Mouse (Mus musculus): Measurements from ENCODE around the gene Wdr31.
A peak's percentile ranks its signal among the peaks of the same experiment; 100 is the strongest.

Wdr31 gene

DNA sequence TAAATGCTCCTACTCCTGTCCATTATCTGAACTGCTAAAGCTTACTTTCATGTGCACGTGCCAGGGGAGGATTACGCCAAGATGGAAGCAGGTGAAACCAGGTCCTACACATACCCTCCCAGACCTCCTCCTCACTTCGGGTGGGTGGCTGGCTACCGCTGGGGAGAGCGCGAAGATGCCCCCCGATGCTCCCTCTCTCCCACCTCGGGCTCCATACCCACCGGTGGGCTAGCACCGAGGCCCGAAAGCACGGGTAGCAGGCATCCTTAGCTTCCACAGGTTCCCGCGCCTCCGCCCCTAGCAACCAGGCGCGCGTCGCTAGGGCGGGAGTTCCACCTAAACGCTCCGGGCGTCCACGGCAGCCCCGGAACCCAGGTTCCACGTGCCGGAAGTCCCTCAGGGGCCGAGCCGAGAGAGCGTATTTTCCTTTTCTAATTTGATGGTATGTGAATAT lies at the start of gene Wdr31:
Wdr31 (minus strand) TSS at position 299 of the 454 bp plus-strand sequence.
- peak; percentile 81 to 84 for DNase-seq (ENCODE audit: low spot score in 2 of 2)

DNA sequence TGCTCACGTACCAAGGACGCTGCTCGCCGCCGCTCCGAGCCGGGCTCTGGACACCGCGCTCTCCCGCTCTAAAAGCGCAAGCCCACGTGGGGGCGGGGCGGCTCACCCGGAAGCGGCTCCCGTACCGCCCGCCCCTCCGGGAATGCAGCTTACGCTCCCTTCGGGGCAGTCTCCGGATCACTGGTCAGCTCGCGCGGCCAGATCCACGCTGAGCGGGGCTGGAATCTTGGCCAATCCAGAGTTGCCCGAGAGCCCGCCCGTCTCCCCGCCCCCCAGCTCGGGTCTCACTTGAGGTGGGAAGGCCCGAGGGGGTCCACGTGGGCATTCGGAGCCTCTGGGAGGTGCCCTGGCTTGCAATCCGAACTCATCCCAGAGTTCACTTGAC lies 49.1 kb upstream of the Wdr31 start, which contains the start of gene Alad:
Alad (minus strand) TSS at position 70 of the 385 bp plus-strand sequence.
- DNase-seq (ENCODE audit: low spot score in 2 of 2): peak; percentile 79 to 84

DNA sequence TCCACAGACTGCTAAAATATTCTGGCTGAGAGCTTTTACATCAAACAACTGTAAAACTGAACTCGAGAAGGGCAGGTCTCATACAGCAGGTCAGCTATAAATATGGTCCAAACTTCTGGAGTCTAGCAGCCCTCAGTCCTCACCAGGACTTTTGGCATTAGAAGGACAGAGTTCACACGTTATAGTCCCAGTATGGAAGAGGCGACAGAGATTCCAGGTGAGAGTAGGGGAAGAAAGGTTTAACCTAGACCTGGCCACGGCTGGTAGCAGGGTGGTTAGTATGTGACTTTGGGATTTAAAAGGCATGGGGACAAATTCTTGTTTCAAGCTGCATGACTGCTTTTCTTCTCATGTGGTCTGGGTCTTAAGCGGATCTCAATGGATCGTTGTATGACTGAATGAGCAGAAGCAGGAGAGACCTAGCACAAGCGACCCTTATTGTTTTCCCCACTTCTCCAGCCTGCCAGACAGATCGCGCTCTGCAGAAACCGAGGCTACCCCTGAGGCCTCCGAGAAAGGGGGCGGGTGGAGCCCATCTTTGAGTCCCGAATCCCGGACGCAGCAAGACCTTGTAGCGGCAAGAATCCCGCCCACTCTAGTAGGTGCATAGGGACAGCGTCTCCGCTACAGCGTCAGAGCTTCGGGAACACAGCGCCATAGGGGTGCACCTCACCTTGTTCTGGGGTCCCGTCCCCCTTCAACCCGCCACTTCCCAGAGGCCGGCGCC lies 48.6 kb upstream of the Wdr31 start:
- no peak for DNase-seq (ENCODE audit: low spot score in 2 of 2)

DNA sequence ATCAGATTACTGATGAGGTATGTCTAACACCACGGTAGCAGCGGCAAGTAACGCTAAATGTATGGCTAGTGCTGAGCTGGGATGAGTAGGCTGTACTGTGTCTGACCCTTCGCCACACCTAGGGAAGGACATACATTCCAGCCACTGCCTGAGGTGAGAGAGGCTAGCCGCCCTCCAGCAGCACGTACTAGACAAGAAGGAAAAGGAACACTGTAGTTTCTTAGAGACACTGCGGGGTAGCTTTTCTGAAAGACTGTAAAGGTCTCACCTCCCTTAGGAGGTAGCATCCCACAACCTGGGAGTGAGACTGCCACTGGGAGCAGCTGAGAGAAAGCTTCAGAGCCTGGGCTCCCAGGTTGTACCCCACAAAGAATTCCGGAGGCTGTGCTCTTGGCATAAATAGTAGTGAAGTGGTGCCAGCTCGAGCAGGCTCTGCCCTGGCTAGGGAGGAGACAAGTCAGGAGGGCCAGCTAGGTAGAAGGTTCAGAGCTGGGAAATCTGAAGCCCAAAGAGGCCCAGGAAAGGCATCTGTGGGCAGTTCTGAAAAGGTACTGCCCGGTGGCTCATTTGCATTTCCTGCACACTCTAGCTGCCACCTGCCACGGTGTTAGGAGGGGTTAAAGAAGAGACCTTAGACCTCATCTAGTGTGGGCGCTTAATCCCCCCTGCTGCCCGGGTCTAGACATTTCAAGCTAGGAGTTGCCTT lies 47.9 kb upstream of the Wdr31 start:
- DNase-seq (ENCODE audit: low spot score in 2 of 2): no peak

DNA sequence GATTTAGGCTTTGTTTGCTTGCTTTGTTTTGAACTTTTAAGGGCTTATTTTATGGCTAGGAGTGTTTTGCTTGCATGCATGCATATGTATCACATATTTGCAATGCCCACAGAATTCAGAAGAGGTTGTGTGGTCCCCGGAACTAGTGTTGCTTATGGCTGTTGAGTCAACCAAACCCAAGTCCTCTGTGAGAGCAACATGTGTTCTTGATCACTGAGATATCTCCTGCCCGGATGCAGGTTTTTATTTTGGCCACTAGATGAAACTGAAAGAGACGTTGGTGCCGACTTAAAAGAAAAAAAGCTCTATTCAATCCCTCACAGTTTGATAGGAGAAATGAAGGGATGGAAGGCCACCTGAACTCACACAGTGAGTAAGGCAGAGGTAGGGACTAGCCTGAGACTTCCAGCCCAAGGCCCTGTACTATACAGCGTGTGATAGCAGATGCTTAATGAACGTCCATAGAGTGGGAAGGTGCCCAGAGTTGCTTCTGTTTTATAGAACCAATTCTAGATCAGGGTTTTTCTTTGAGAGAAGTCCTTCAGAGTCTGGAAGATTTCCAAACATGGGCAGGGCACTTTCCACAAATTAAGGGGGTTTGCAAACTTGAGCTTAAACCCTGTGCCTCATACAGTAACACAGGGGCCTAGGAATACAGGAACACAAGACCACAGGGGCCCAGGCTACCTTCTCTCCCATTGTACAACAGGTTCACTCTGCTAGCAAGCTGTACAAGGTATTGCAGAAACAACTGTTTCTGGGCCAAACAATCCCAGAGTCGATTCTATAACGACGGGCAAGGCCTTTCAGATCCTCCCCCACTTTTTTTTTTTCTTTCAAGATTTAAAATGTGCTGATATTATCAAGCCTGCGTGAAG lies 47.1 kb upstream of the Wdr31 start:
- no peak for DNase-seq (ENCODE audit: low spot score in 2 of 2)

DNA sequence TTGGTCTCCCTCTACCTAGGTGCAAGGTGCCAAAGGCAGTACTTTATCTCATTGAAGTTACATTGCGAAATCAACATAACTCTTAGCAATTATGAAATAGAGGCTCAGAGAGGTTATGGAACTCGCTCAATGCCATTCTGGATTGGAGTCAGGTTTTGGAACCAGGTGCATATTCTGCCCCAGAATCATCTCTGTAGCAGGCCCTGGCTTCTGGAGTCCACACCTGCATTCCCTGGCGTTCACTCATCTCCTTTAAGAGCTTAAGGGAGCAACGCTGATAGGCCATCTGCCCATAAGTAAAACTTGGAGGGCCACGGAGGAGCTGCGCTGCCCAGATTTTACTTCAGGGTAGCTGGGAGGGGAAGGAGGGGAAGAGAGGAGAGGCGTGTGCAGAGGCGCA lies 46.4 kb upstream of the Wdr31 start:
- no peak for DNase-seq (ENCODE audit: low spot score in 2 of 2)

DNA sequence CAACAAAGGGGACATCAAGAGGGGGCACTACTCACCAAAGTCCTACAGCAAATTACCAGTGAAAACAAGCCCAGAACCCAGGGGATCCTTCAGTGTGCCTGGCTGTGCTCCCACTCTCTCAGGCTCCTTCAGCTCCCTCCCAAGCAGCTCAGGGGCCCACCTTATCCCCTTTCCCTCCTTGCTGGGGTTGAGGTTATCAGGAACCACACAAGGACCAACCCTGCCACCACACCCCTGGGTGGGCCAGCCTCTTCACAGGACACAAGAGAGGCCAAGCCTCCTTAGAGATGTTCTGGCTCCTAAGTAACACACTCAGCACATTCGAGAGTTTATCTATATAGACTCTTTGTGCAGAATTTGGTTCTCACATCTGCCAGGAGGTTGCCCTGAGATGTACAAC lies 45.9 kb upstream of the Wdr31 start:
- no peak for DNase-seq (ENCODE audit: low spot score in 2 of 2)

DNA sequence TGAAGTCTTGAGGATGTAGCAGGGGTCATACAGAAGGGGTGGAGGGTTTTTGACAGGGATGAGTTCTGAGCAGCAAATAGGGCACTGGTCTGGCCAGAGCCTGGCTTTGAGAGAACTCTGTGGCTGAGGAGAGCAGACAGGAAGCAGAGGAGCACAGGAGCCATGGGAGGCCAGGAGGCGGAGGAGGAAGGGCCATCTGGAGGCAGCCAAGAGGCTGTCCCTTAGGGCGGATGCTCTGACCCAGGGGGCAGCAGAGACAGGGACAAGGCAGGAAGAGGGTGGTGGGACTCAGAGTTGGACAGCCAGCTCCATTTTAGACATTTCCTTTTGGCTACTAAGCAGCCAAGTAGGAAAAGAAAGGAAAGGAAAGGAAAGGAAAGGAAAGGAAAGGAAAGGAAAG lies 45.4 kb upstream of the Wdr31 start:
- DNase-seq (ENCODE audit: low spot score in 2 of 2): no peak

DNA sequence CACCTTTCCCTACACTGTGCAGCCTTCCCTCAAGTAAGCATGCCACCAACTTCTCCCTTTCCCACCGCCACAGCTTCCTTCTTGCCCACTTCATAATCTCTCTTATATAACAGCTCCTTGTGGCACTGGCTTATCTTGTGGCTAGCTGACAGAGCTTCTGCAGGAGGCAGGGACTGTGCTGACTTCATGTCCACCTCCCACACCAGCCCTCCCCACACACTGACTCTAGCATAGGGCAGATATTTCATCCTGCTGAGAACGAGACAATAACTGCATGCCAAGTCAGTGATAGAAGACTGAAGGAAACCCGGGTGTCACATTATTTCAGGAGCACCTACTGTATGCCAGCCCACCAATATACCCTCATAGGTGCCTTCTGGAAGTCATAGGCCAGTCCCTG lies 44.8 kb upstream of the Wdr31 start:
- no peak for DNase-seq (ENCODE audit: low spot score in 2 of 2)

DNA sequence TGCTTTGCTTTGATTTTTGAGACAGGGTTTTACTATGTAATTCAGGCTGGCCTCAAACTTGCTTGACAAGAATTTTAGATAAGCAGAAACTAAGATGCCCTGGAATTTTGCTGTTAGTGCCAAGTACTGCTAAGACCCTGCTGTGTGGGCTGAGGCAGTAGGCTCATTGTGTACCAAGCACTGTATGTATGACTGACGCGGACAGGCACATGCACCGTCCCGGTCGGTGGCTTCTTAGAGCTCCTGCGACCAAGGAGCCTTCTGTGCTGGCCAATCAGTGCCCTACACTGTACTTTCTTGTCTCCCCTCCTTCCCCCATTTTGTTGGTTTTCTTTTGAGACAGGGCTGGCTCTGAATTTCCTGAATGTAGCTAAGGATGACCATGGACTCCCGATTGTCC lies 44.3 kb upstream of the Wdr31 start:
- no peak for DNase-seq (ENCODE audit: low spot score in 2 of 2)

DNA sequence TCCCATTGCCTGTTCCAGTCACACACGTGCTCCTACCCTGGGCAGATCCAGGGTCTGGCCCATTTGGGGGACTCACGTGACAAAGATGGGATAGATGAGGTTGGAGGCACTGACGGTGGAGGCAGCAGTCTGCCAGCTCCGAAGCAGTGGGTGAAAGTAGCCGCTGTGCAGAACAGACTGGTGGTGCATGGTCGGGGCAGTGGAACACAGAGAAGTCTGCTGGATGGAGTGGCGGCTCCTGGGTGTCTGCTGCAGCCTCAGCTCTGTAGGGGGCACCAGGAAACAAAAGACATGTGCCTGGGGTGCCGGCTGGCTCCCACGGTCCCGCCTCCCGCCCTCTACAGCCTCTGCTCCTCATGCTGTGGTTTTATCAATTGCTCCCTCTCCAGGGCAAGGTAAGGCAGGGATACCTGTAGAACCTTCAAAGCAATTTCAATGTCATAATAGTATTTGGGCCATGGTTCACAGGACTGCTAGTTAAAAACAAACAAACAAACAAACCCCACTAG lies 43.4 kb upstream of the Wdr31 start:
- DNase-seq (ENCODE audit: low spot score in 2 of 2): no peak

DNA sequence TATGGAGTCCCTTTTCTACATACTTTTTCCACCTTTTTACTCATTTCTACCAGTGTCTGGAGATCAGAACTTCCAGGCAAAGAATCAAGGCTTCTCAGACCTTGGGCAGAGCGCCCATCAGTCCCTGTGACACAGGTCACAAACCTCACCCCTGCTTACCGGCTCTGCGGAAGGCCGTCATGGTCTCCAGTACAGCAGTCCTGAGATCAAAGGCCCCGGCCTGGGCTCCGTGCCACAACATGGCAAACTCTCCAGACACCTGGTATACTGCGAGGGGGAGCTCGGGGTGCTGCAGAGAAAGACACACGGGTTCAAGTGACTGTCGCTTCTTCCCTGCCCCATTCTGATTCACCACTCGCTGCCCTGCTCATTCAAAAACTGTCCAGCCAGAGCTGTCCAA lies 39.2 kb upstream of the Wdr31 start:
- no peak for DNase-seq (ENCODE audit: low spot score in 2 of 2)

DNA sequence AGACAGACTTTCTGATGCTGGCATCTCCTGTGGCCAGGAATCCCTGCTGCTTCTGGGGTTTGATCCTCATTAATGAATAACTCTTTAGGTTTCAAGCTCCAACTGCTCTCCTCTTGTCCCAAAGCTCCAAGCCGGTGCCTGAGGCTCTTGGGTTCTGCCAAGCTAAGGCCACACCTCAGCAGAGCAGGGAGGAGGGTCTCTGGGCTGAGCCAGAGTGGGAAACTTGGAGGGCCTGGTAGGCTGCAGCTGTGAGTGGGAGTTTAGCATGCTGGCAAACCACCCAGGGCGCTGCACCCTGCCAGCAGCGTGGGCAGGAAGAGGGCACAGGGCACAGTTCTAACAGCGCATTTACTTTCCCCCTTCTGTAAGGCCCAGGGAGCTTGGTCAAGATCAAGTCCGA lies 38.1 kb upstream of the Wdr31 start:
- DNase-seq (ENCODE audit: low spot score in 2 of 2): no peak

DNA sequence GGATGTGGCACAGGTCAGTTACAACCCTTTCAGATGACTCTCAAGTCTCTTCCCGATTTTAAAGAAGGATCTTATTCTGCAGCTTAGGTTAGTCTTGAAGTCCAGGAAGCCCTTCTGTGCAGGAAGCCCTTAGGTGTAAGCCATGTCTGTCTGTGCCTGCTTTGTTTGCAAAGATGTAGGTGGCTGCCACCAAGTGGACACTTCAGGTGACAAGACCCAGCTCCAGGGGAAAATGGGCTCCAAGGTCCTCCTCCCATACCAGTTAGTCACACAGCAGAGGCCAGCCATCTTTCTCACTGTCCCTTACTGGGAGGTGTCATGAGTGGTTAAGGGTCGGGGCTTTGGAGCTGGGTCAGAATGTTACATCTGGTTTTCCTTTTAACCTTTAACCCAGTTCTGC lies 36.1 kb upstream of the Wdr31 start:
- no peak for DNase-seq (ENCODE audit: low spot score in 2 of 2)

DNA sequence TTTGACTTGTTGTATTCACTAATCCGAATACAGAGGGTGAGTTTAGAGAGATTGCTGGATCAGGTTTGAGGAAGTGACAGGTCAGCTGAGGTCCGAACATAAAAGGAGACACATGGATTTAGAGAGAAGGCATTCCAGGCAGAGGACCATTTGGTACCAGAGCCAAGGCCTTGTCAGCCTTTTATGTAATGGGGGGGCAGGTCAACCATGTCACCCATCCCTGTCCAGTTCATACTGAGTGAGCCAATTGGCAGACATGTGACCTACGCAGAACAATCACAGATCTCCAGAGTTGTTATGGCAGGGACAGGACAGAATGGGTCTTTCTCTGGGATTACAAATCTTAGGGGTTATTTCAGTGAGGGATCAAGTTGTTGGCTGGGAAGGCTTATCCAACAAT lies 35.3 kb upstream of the Wdr31 start:
- no peak for DNase-seq (ENCODE audit: low spot score in 2 of 2)

DNA sequence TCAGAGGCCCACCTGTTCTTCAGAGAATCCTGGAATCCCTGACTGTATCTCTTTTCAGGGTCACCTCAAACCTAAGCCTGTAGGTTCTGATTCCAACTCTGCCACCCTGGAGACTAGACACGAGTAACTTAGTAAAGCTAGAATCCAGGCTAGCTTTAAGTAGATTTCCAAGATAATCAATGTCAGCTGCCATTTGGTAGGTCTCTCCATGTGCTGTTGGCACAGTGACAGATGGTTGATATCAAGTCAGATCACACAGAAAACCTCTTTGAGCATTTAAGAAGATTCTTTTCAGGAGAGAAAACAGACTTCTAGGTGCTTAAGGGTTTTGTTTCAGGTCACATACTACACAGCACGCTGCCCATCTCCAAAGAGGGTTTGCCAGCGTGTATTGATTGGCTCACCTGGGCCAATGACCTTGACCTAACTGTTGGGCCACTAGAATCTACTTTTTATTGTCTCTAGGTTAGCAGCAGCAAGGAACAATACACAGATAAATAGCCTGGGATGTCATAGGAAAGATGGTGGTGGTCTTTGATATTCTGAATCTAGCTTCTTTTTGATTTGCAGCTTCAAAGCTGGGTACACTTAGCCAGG lies 32.8 kb upstream of the Wdr31 start, which contains the start of gene Hdhd3:
Hdhd3 (minus strand) TSS at position 94 of the 597 bp plus-strand sequence.
- DNase-seq (ENCODE audit: low spot score in 2 of 2): no peak

DNA sequence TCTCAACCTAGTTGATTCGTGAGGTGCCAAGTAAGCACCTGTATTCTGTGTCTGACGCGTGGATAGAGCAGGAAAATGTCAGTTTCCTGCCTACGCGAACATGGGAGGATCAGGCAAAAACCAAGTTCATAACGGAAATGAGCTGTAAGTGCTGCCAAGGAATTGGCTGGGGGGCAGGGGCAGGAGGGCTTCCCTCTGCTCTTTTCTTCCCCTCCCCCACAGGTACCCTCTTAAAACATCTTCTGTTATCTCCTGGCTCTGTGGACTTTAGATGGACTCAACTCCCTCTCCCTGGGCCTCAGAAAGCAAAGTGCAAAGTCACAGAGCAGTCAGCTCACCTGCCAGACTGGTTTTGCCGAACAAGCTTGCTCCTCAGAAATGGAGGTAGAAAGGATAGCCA lies 32.3 kb upstream of the Wdr31 start:
- no peak for DNase-seq (ENCODE audit: low spot score in 2 of 2)

DNA sequence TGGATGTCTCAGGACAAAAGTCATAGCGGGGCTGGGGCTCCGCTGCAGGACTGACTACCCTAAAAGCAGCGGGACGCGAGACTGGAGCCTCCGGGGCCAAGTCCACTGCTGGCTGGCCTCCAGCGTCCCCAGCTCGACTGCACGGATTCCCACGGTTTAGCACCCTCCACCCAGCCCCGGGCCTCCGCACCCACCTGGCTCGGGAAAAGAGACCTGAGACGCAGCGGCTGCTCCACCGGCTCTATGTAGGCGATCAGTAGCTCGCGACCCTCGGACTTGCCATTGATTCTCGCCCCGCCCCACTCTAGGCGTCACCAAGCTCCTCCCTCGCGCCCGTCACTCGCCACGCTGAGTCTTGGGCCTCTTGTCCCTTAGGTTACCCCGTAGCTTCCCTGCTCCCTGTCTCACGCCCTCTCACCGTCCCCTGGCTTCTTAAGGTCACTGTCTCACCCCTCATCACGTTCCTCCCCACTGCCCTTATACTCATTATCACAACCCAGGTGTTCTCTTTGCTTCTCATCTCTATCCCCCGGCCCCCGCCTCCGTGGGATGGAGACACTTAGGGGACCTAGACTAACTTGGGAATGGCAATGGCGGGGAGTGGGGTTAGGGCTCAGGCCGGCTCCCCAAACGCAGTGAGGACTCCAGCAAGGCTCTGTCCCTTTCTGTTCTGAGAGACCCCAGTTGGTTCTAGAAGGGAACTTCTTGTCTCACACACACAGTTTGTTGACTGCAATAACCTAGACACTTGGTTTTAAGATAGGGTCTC lies 31.5 kb upstream of the Wdr31 start:
- DNase-seq (ENCODE audit: low spot score in 2 of 2): peak; percentile 92 to 93

DNA sequence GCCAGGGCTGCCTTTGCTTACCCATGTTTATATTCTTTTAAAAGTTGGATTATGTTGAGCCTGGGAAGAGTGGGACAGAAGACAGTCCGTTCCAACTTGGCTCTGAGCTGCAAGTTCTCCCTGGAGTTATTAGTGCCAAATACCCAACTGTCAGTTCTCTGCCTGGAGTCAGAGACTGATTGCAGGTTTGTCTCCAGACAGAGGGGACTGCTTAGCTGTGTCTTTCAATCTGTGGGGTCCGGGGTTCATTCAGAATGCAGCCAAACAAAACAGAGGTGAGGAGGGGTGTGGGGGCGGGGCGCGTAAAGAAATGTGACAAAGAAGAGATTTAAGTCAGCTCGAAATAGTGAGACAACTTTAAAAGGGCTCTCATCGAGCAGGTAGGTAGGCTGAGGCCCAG lies 30.8 kb upstream of the Wdr31 start:
- no peak for DNase-seq (ENCODE audit: low spot score in 2 of 2)

DNA sequence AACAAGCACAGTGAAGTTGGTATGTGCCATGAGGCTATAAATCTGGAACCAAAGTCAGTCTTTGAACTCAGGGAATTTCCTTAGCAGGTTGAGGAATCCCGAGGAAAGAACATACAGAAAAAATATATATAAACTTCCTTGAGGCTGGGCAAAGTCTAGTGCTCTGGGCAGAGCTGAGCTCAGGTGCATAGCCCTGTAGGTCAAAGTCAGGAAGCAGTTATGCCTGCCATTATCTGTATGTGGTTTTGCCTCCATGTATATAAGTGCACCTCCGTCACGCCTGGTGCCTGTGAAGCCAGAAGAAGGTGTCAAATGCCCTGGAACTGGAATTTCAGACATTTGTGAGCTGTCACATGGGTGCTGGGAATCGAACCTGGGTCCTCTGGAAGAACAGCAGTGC lies 30.1 kb upstream of the Wdr31 start:
- no peak for DNase-seq (ENCODE audit: low spot score in 2 of 2)

DNA sequence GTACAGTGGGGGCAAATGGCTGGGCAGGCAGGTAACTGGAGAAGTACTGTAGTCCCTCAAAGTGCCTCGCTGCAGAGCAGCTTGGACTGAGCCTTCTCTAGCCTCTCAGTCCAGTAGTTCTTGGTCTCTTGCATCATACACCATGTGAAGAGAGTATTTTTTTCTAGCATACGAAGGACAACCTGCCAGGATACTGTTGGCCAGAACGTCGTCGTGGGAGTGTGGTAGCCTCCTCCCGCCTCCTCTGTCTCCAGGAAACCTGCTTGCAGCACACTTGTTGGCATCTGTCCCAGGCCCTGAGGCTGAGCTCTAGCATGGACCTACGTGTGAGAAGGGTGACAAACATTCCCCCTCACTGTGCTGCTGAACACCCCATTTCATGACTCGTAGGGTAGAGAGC lies 26.1 kb upstream of the Wdr31 start:
- peak; percentile 75 to 79 for DNase-seq (ENCODE audit: low spot score in 2 of 2)
